Mouse (Mus musculus) kidney, postnatal 25 days (tissue): ENCODE results near the gene Rnf144b.

Experiments
- DNase-seq, 2 experiments: peaks; one replicate each; pipeline ENCODE4 v3.0.0; 2021; ENCODE audit warnings: mixed read lengths in 2 of 2

Gene Rnf144b

GRCm38 (mm10) chr13:47183033-47183730 is 60.7 kb downstream of the Rnf144b start:
- DNase-seq, result no peak

GRCm38 (mm10) chr13:47183771-47184170 is 61.3 kb downstream of the Rnf144b start:
- no peak for DNase-seq

GRCm38 (mm10) chr13:47187836-47188235 is 65.4 kb downstream of the Rnf144b start:
- DNase-seq, result no peak

- no peak for DNase-seq
Measured at GRCm38 (mm10) chr13:47189971-47190370, 67.5 kb downstream of the Rnf144b start.

- no peak for DNase-seq
Measured at GRCm38 (mm10) chr13:47192200-47192599, 69.7 kb downstream of the Rnf144b start.

- DNase-seq, result no peak
Measured at GRCm38 (mm10) chr13:47192771-47193170, 70.3 kb downstream of the Rnf144b start.

- DNase-seq, result peak; percentile 71 to 89
Measured at GRCm38 (mm10) chr13:47193326-47194153, 71.1 kb downstream of the Rnf144b start.

- no peak for DNase-seq
Measured at GRCm38 (mm10) chr13:47194695-47195094, 72.2 kb downstream of the Rnf144b start.

- no peak for DNase-seq
Measured at GRCm38 (mm10) chr13:47195491-47195890, 73.0 kb downstream of the Rnf144b start.

- DNase-seq, result no peak
Measured at GRCm38 (mm10) chr13:47200011-47200670, 77.7 kb downstream of the Rnf144b start.

- peak; percentile 6 to 38 for DNase-seq
Measured at GRCm38 (mm10) chr13:47201962-47202624, 79.6 kb downstream of the Rnf144b start.

GRCm38 (mm10) chr13:47210496-47210895 is 88.0 kb downstream of the Rnf144b start:
- no peak for DNase-seq

GRCm38 (mm10) chr13:47210992-47211391 is 88.5 kb downstream of the Rnf144b start:
- no peak for DNase-seq

- no peak for DNase-seq
Measured at GRCm38 (mm10) chr13:47211581-47211980, 89.1 kb downstream of the Rnf144b start.

GRCm38 (mm10) chr13:47213817-47214216 is 91.4 kb downstream of the Rnf144b start:
- DNase-seq, result no peak

- peak; percentile 47 to 59 for DNase-seq
Measured at GRCm38 (mm10) chr13:47214895-47215294, 92.4 kb downstream of the Rnf144b start.

- peak in 1 of 2 experiments; percentile 43 for DNase-seq
Measured at GRCm38 (mm10) chr13:47215815-47216585, 93.5 kb downstream of the Rnf144b start.

- DNase-seq, result peak; percentile 21 to 79
Measured at GRCm38 (mm10) chr13:47217107-47217571, 94.7 kb downstream of the Rnf144b start.

- no peak for DNase-seq
Measured at GRCm38 (mm10) chr13:47218351-47218750, 95.9 kb downstream of the Rnf144b start.

- no peak for DNase-seq
Measured at GRCm38 (mm10) chr13:47220426-47220825, 98.0 kb downstream of the Rnf144b start.

GRCm38 (mm10) chr13:47223576-47224538 is 101.4 kb downstream of the Rnf144b start:
- DNase-seq, result no peak
